Comparison of ENCODE assay signal across 8 mouse cellular contexts in genomic region chr11:102087081-102087751, GRCm38 (mm10). TPM values are rescaled to one million over a fixed set of nuclear protein-coding genes. Genes with fewer than 3 reads are reported as not detected.
DNase-seq lines count a peak whose midpoint lies in the region; ATAC-seq and TF ChIP-seq lines count a peak whose summit lies in the region.

No protein-coding gene starts in this region.

- peak in 1 of 3 experiments; percentile 11; a peak in 1 of 6 replicates for TF ChIP-seq CTCF in MEL (IDR thresholded peaks at IDR 0.05 in 2 of 3, conservative IDR thresholded peaks at IDR 0.05 in 1 of 3; ENCODE audit: control insufficient read depth in 1 of 3, insufficient read depth in 1 of 3, low read depth in 2 of 3, low read length in 3 of 3, poor library complexity in 1 of 3, severe bottlenecking in 1 of 3)
- no peak for TF ChIP-seq CTCF in cerebellum, adult 2 months (IDR thresholded peaks at IDR 0.05; ENCODE audit: borderline replicate concordance, insufficient read depth, low read depth, low read length)
- no peak for TF ChIP-seq CTCF in lung, adult 2 months (IDR thresholded peaks at IDR 0.05; ENCODE audit: insufficient read depth, low read length)

- H3K9ac ChIP-seq in MEL (ENCODE audit: control insufficient read depth, low read depth, low read length, poor library complexity, severe bottlenecking) = peak overlapping the region; percentile 76
- peak overlapping the region; percentile 73 for H3K9ac ChIP-seq in forebrain, embryonic 16.5 days (replicated peaks; ENCODE audit: low read depth, low read length)

- peak overlapping the region; percentile 57 to 75 for H3K4me3 ChIP-seq in MEL (ENCODE audit: control insufficient read depth in 1 of 2, insufficient read depth in 1 of 2, low read depth in 2 of 2, low read length in 2 of 2)
- peak overlapping the region; percentile 92 for H3K4me3 ChIP-seq in cerebellum, adult 2 months (replicated peaks; ENCODE audit: insufficient read depth, low read depth, low read length)
- peak overlapping the region; percentile 58 for H3K4me3 ChIP-seq in forebrain, embryonic 16.5 days (replicated peaks; ENCODE audit: low read length)
- peak overlapping the region; percentile 85 for H3K4me3 ChIP-seq in lung, adult 2 months (replicated peaks; ENCODE audit: extremely low read depth, low read depth, low read length)

- H3K36me3 ChIP-seq in MEL (ENCODE audit: control insufficient read depth in 1 of 2, insufficient read depth in 2 of 2, low read length in 2 of 2) = peaks cover 0 to 10% of the 10 kb centered on the region in 2 experiments; a peak in 2 of 4 replicates
- peaks cover 2% of the 10 kb centered on the region; the same call in 1 of the 2 replicates for H3K36me3 ChIP-seq in forebrain, embryonic 16.5 days (ENCODE audit: control insufficient read depth, insufficient read depth)

- WGBS in cerebellum, adult 2 months = under 1% methylated on average over 39 of the region's 39 CpGs
- 0% methylated on average over 37 of the region's 39 CpGs for WGBS in forebrain, embryonic 16.5 days
- WGBS in lung, adult 2 months = under 1% methylated on average over 39 of the region's 39 CpGs

- peaks cover 2% of the 10 kb centered on the region; the same call in 1 of the 2 replicates for H3K79me2 ChIP-seq in MEL (ENCODE audit: control insufficient read depth, insufficient read depth, low read length, poor library complexity)

- TF ChIP-seq RAD21 in MEL (IDR thresholded peaks at IDR 0.05; ENCODE audit: low read depth, low read length) = no peak

- peak overlapping the region; percentile 86 for H3K4me2 ChIP-seq in forebrain, embryonic 16.5 days (ENCODE audit: low read length)

- no peaks in the 10 kb centered on the region for H3K27me3 ChIP-seq in MEL (ENCODE audit: control insufficient read depth in 1 of 2, insufficient read depth in 2 of 2, low read length in 2 of 2)
- no peaks in the 10 kb centered on the region for H3K27me3 ChIP-seq in cerebellum, adult 2 months (ENCODE audit: control insufficient read depth, insufficient read depth, low read length)
- H3K27me3 ChIP-seq in forebrain, embryonic 16.5 days (replicated peaks; ENCODE audit: control insufficient read depth, insufficient read depth, low read length) = no peaks in the 10 kb centered on the region

- peak in 1 of 2 experiments; percentile 54; a peak in 1 of 4 replicates for TF ChIP-seq POLR2A in MEL (IDR thresholded peaks at IDR 0.05; ENCODE audit: control insufficient read depth in 1 of 2, insufficient read depth in 1 of 2, low read depth in 1 of 2, low read length in 2 of 2, poor library complexity in 1 of 2)
- TF ChIP-seq POLR2A in cerebellum, adult 2 months (IDR thresholded peaks at IDR 0.05; ENCODE audit: borderline replicate concordance, insufficient read depth, low read length) = no peak
- TF ChIP-seq POLR2A in lung, adult 2 months (IDR thresholded peaks at IDR 0.05; ENCODE audit: borderline replicate concordance, extremely low read depth, low read depth, low read length) = peak; percentile 8; the same call in 1 of the 2 replicates

- DNase-seq in MEL (ENCODE audit: low read depth, low spot score) = peak; percentile 93
- DNase-seq in cerebellum, adult 2 months = peak; percentile 73 to 77
- peak; percentile 74 for DNase-seq in heart, postnatal 4 days
- DNase-seq in layer of hippocampus, adult 8-10 months (ENCODE audit: low spot score in 2 of 2) = peak; percentile 84 to 86
- DNase-seq in lung, adult 2 months = peak; percentile 62
- peak; percentile 15 to 31 for DNase-seq in thymus, adult 18-20 months

- peak overlapping the region; percentile 43 for H3K27ac ChIP-seq in MEL (ENCODE audit: control insufficient read depth, low read depth, low read length)
- peak overlapping the region; percentile 36; the same call in 1 of the 2 replicates for H3K27ac ChIP-seq in cerebellum, adult 2 months (ENCODE audit: insufficient read depth, low read length)
- H3K27ac ChIP-seq in forebrain, embryonic 16.5 days (ENCODE audit: low read length) = peak overlapping the region; percentile 98

- H3K9me3 ChIP-seq in MEL (replicated peaks; ENCODE audit: insufficient read depth, low read length) = no peaks in the 10 kb centered on the region
- H3K9me3 ChIP-seq in forebrain, embryonic 16.5 days (ENCODE audit: control insufficient read depth, low read length) = no peaks in the 10 kb centered on the region

- H3K4me1 ChIP-seq in MEL (ENCODE audit: control insufficient read depth in 1 of 2, insufficient read depth in 2 of 2, low read length in 2 of 2) = peaks cover 5 to 12% of the 10 kb centered on the region in 2 experiments; a peak in 3 of 4 replicates
- peaks cover 8% of the 10 kb centered on the region for H3K4me1 ChIP-seq in cerebellum, adult 2 months (ENCODE audit: control insufficient read depth, insufficient read depth, low read length)
- H3K4me1 ChIP-seq in forebrain, embryonic 16.5 days (replicated peaks; ENCODE audit: control insufficient read depth, insufficient read depth, low read length) = peaks cover 35% of the 10 kb centered on the region
- H3K4me1 ChIP-seq in lung, adult 2 months (ENCODE audit: control insufficient read depth, insufficient read depth, low read length) = peaks cover 8% of the 10 kb centered on the region; the same call in 1 of the 2 replicates

- ATAC-seq in forebrain, embryonic 16.5 days = peak; percentile 83
- ATAC-seq in neutrophil, adult 5-6 weeks (ENCODE audit: extremely low read depth, insufficient number of reproducible peaks, low FRiP score, poor library complexity, severe bottlenecking) = peak; percentile 30; the same call in 1 of the 2 replicates

- TF ChIP-seq EP300 in MEL (IDR thresholded peaks at IDR 0.05; ENCODE audit: low read depth in 1 of 2, low read length in 2 of 2) = no peak; a peak in 1 of 4 replicates

TF ChIP-seq in MEL, 35 proteins besides CTCF, POLR2A, EP300 and RAD21 (continues in another document):
- TF ChIP-seq UBTF (IDR thresholded peaks at IDR 0.05; ENCODE audit: borderline replicate concordance, insufficient read depth, low read depth, low read length) (0 out of 2 replicates have a peak, but pooled peaks have one; percentile 76), MAX (IDR thresholded peaks at IDR 0.05; ENCODE audit: low read length) (peak; percentile 52), HCFC1 (IDR thresholded peaks at IDR 0.05; ENCODE audit: low read depth, low read length) (peak; percentile 79), SIN3A (IDR thresholded peaks at IDR 0.05; ENCODE audit: low read length) (peak; percentile 98), ZC3H11A (IDR thresholded peaks at IDR 0.05; ENCODE audit: low read depth, low read length) (no peak), ETS1 (IDR thresholded peaks at IDR 0.05; ENCODE audit: low read depth, low read length) (peak; percentile 60; the same call in 1 of the 2 replicates), MAZ (IDR thresholded peaks at IDR 0.05; ENCODE audit: low read depth, low read length) (peak; percentile 100)

RNA-seq across cellular contexts. Expression of gene Mpp2, which starts 1.1 kb away (rescaled TPM):
- 2.9 and 4.6 TPM in 2 replicates for total RNA-seq in MEL (2012; rRNA removed)
- polyA plus RNA-seq in MEL (2012; ENCODE audit: insufficient read depth in 1 of 2, insufficient read length in 2 of 2, low read depth in 1 of 2, low replicate concordance in 2 of 2, missing spikeins in 1 of 2) = 10 to 100 TPM in 1 of 2 experiments, not detected in 1; 16.3 TPM
- polyA plus RNA-seq in cerebellum, adult 2 months (2012; rRNA removed) = 50.3 and 55.3 TPM in 2 replicates
- 21.0 and 24.1 TPM in 2 replicates for polyA plus RNA-seq in forebrain, embryonic 16.5 days (2015; fragmentation: Nextera tagmentation; extraction: Ambion mirVana)
- total RNA-seq in heart, postnatal 4 days (2021) = 1 to 10 TPM; 6.1 to 7.3 TPM
- total RNA-seq in layer of hippocampus, adult 8-10 months (2022) = 100 to 1,000 TPM; 118 to 152 (median 135) TPM
- polyA plus RNA-seq in lung, adult 2 months (2012; rRNA removed) = 12.8 and 14.4 TPM in 2 replicates
- total RNA-seq in neutrophil, adult 5-6 weeks (2017) = not detected in 2 replicates

RNA-seq across cellular contexts. Expression of gene Ppy, which starts 13.9 kb away (rescaled TPM):
- total RNA-seq in MEL (2012; rRNA removed) = not detected in 2 replicates
- polyA plus RNA-seq in MEL (2012; ENCODE audit: insufficient read depth in 1 of 2, insufficient read length in 2 of 2, low read depth in 1 of 2, low replicate concordance in 2 of 2, missing spikeins in 1 of 2) = not detected
- polyA plus RNA-seq in cerebellum, adult 2 months (2012; rRNA removed) = not detected in 2 replicates
- polyA plus RNA-seq in forebrain, embryonic 16.5 days (2015; fragmentation: Nextera tagmentation; extraction: Ambion mirVana) = not detected in 2 replicates
- not detected for total RNA-seq in heart, postnatal 4 days (2021)
- total RNA-seq in layer of hippocampus, adult 8-10 months (2022) = not detected
- 6.3 and 9.8 TPM in 2 replicates for polyA plus RNA-seq in lung, adult 2 months (2012; rRNA removed)
- not detected in 2 replicates for total RNA-seq in neutrophil, adult 5-6 weeks (2017)

RNA-seq across cellular contexts. Expression of gene Pyy, which starts 20.4 kb away (rescaled TPM):
- total RNA-seq in MEL (2012; rRNA removed) = not detected in 2 replicates
- not detected for polyA plus RNA-seq in MEL (2012; ENCODE audit: insufficient read depth in 1 of 2, insufficient read length in 2 of 2, low read depth in 1 of 2, low replicate concordance in 2 of 2, missing spikeins in 1 of 2)
- 7.1 and 7.4 TPM in 2 replicates for polyA plus RNA-seq in cerebellum, adult 2 months (2012; rRNA removed)
- not detected in 2 replicates for polyA plus RNA-seq in forebrain, embryonic 16.5 days (2015; fragmentation: Nextera tagmentation; extraction: Ambion mirVana)
- not detected for total RNA-seq in heart, postnatal 4 days (2021)
- not detected for total RNA-seq in layer of hippocampus, adult 8-10 months (2022)
- polyA plus RNA-seq in lung, adult 2 months (2012; rRNA removed) = 9.6 TPM in 1 of 2 replicates, not detected in the other
- not detected in 2 replicates for total RNA-seq in neutrophil, adult 5-6 weeks (2017)

RNA-seq across cellular contexts. Expression of gene Cd300lg, which starts 45.9 kb away (rescaled TPM):
- 0.08 TPM in 1 of 2 replicates, not detected in the other for total RNA-seq in MEL (2012; rRNA removed)
- polyA plus RNA-seq in MEL (2012; ENCODE audit: insufficient read depth in 1 of 2, insufficient read length in 2 of 2, low read depth in 1 of 2, low replicate concordance in 2 of 2, missing spikeins in 1 of 2) = under 1 TPM in 1 of 2 experiments, not detected in 1; 0.26 TPM
- polyA plus RNA-seq in cerebellum, adult 2 months (2012; rRNA removed) = 0.38 and 0.63 TPM in 2 replicates
- 0.26 and 0.46 TPM in 2 replicates for polyA plus RNA-seq in forebrain, embryonic 16.5 days (2015; fragmentation: Nextera tagmentation; extraction: Ambion mirVana)
- 10 to 100 TPM; 32.3 to 36.2 TPM for total RNA-seq in heart, postnatal 4 days (2021)
- not detected for total RNA-seq in layer of hippocampus, adult 8-10 months (2022)
- polyA plus RNA-seq in lung, adult 2 months (2012; rRNA removed) = 7.8 and 12.0 TPM in 2 replicates
- total RNA-seq in neutrophil, adult 5-6 weeks (2017) = 0.58 and 2.0 TPM in 2 replicates

RNA-seq across cellular contexts. Expression of gene Nags, which starts 58.1 kb away (rescaled TPM):
- total RNA-seq in MEL (2012; rRNA removed) = 5.4 and 6.6 TPM in 2 replicates
- 1 to 10 TPM in 1 of 2 experiments, not detected in 1; 9.7 TPM for polyA plus RNA-seq in MEL (2012; ENCODE audit: insufficient read depth in 1 of 2, insufficient read length in 2 of 2, low read depth in 1 of 2, low replicate concordance in 2 of 2, missing spikeins in 1 of 2)
- polyA plus RNA-seq in cerebellum, adult 2 months (2012; rRNA removed) = not detected in 2 replicates
- polyA plus RNA-seq in forebrain, embryonic 16.5 days (2015; fragmentation: Nextera tagmentation; extraction: Ambion mirVana) = not detected in 2 replicates
- not detected for total RNA-seq in heart, postnatal 4 days (2021)
- total RNA-seq in layer of hippocampus, adult 8-10 months (2022) = under 1 TPM in 1 of 4 experiments, not detected in 3; 0.29 TPM
- 0.41 and 0.72 TPM in 2 replicates for polyA plus RNA-seq in lung, adult 2 months (2012; rRNA removed)
- not detected in 2 replicates for total RNA-seq in neutrophil, adult 5-6 weeks (2017)

Comparison
In these comparisons a context has a peak if more than half of its experiments do, and no peak if none do; other contexts are left out.
1. Peak in every context shown above with its lines: DNase-seq, ATAC-seq, H3K4me3 ChIP-seq and H3K27ac ChIP-seq.
2. DNase-seq: peak in every context shown above with its lines; median percentile 93 in MEL; 85 in layer of hippocampus, adult 8-10 months; 75 in cerebellum, adult 2 months; 74 in heart, postnatal 4 days; 62 in lung, adult 2 months; 23 in thymus, adult 18-20 months.
3. H3K27ac ChIP-seq: peak in every context shown above with its lines; median percentile 98 in forebrain, embryonic 16.5 days; 43 in MEL; 36 in cerebellum, adult 2 months.
4. RNA of gene Mpp2, which starts 1.1 kb away (total RNA-seq): 118 to 152 TPM in layer of hippocampus, adult 8-10 months; 6.1 to 7.3 TPM in heart, postnatal 4 days, 2.9 to 4.6 TPM in MEL and not detected in neutrophil, adult 5-6 weeks; every median in the first group is over 10 times any median in the second.